Mouse (Mus musculus) heart, adult 2 months (tissue): ENCODE measurements around the gene Gpc1.

Experiments
- CTCF ChIP-seq: fragments of 200-600 bp; IDR thresholded peaks from 2 replicates; pipeline ENCODE4 v1.8.1; 2022; ENCODE audit warnings: antibody characterized with exemption, mild to moderate bottlenecking, moderate library complexity
- EP300 ChIP-seq: fragments of 200-500 bp; IDR thresholded peaks from 2 replicates; pipeline ENCODE4 v1.6.1; 2011; ENCODE audit warnings: low read depth, low read length, control low read depth; ENCODE audit not compliant: insufficient read depth

DNA sequence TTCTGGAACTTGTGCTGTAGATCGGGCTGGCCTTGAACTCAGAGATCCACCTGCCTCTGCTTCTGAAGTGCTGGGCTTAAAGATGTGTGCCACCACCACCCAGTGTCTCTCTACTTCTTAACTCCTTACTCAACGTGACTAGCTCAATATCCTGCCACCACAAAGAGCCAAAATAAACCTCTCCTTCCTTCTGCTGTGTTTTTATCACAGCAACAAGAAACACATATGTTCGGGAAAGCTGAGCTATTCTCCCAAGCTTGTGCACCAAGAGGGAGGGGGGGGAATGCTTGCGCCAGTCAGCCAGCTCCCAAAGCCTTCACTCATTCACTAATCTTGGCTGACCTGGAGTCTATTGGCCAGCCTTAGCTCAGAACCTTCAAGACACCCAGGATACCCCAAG, 49.6 kb upstream of the Gpc1 start:
- TF ChIP-seq CTCF = no peak
- TF ChIP-seq EP300 = no peak
